Mouse (Mus musculus) liver, postnatal 0 days (tissue): ENCODE results near the gene Vipr2.

Source experiments
- CTCF ChIP-seq: sonication (generic); IDR thresholded peaks from 2 replicates; pipeline ENCODE4 v1.5.1; 2016; ENCODE audit warnings: antibody characterized with exemption, low read depth
- EP300 ChIP-seq: IDR thresholded peaks from 2 replicates; pipeline ENCODE4 v1.6.1; 2016; ENCODE audit warnings: antibody characterized with exemption, low read depth, mild to moderate bottlenecking

DNA sequence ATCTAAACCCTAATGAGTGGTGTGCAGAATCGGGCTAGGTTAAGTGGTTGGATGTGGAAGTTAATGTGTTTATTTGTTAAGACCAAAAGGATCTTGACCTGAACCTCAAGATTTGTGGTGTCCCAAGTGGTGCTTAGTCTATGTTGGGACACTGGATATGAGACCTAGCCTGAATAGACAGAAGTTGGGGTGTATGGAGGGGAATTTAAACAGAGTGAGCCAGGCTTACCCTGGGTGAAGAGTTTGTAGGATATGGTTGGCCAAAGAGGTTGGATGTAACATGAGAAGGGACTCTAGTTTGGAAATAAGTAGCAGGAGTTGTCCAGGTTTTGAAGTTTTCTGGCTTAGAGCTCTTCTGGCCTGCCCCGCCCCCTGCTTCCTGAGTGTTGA, 15.3 kb upstream of the Vipr2 start:
- TF ChIP-seq CTCF (no peak), EP300 (no peak)
